Mouse (Mus musculus) liver, postnatal 0 days (tissue): ENCODE data around the gene Sec14l4. TPM values are rescaled to one million over a fixed set of nuclear protein-coding genes. Genes with fewer than 3 reads are reported as not detected.
A peak's percentile ranks its signal among the peaks of the same experiment; 100 is the strongest.

Experiments
- ATAC-seq: fragments of 200-750 bp; cut with Nextera tagmentation; 2 replicates; pipeline ENCODE4 v1.8.0; 2017; ENCODE audit warnings: mild to moderate bottlenecking, moderate library complexity
- DNase-seq: peaks from one replicate; pipeline ENCODE4 v3.0.0-alpha.2; 2016
- H3K27ac ChIP-seq: fragments of 300-500 bp; sonication (generic); 2 replicates; pipeline ENCODE4 v1.5.1; 2014; ENCODE audit warnings: antibody characterized with exemption, moderate library complexity, mild to moderate bottlenecking, low read depth
- H3K27me3 ChIP-seq: fragments of 300-500 bp; sonication (generic); 2 replicates; pipeline ENCODE4 v1.6.1; 2014; ENCODE audit warnings: low read length, control low read depth, mixed read lengths; ENCODE audit not compliant: insufficient read depth
- H3K36me3 ChIP-seq: fragments of 300-500 bp; sonication (generic); replicated peaks from 2 replicates; pipeline ENCODE4 v1.6.1; 2014; ENCODE audit warnings: mild to moderate bottlenecking, control low read depth, low read length, moderate library complexity, mixed read lengths; ENCODE audit not compliant: insufficient read depth
- H3K4me1 ChIP-seq: fragments of 300-500 bp; sonication (generic); 2 replicates; pipeline ENCODE4 v1.6.1; 2014; ENCODE audit warnings: antibody characterized with exemption, mild to moderate bottlenecking, control low read depth; ENCODE audit not compliant: insufficient read depth
- H3K4me2 ChIP-seq: fragments of 300-500 bp; sonication (generic); 2 replicates; pipeline ENCODE4 v1.6.1; 2014; ENCODE audit warnings: low read depth, mild to moderate bottlenecking, low read length, moderate library complexity, mixed read lengths
- H3K4me3 ChIP-seq: fragments of 300-500 bp; sonication (generic); 2 replicates; pipeline ENCODE4 v1.5.1; 2014; ENCODE audit warnings: low read depth, low read length
- H3K9ac ChIP-seq: fragments of 300-500 bp; sonication (generic); replicated peaks from 2 replicates; pipeline ENCODE4 v1.6.1; 2014; ENCODE audit warnings: mild to moderate bottlenecking, moderate library complexity
- H3K9me3 ChIP-seq: fragments of 300-500 bp; sonication (generic); 2 replicates; pipeline ENCODE4 v1.6.1; 2016; ENCODE audit warnings: mild to moderate bottlenecking, control low read depth, low read length, mixed read lengths
- CTCF ChIP-seq: sonication (generic); IDR thresholded peaks from 2 replicates; pipeline ENCODE4 v1.5.1; 2016; ENCODE audit warnings: antibody characterized with exemption, low read depth
- EP300 ChIP-seq: IDR thresholded peaks from 2 replicates; pipeline ENCODE4 v1.6.1; 2016; ENCODE audit warnings: antibody characterized with exemption, low read depth, mild to moderate bottlenecking
- WGBS: fragments of 180-500 bp; shearing (Covaris S2); extraction: QIAGEN DNeasy Blood & Tissue Kit; methylation state at CpG from one replicate; pipeline ENCODE4 v1.1.7; 2014; ENCODE audit not compliant: insufficient replicate concordance; 5-methylcytosine and 5-hydroxymethylcytosine counted together
- polyA plus RNA-seq: library from polyadenylated mRNA; unstranded; fragments of >200 nt; fragmentation: Nextera tagmentation; extraction: Ambion mirVana; gene quantifications from 2 replicates; pipeline ENCODE4 v1.2.1, GENCODE M21; 2015

The Sec14l4 gene
- polyA plus RNA-seq, 1 experiment from 2014 or later = 12.1 TPM

DNA sequence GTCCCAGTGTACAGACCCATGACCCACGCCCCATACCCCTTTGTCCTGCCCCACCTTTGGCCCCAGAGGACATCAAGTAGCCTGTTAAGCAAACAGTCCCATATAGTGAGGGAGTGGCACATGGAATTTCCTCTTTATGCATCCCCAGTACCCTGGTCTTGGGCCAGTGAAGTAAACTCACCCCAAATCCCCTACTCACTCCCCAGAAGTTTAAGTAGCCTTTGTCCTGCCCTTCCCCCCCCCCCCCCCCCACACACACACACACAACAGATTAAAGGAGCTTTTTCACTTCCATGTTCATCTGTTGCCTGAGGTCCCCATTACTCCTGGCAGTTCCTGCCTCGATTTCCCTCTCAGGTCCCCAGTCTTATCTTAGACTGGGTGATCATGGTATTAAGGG is 7.9 kb upstream of the Sec14l4 start:
- H3K36me3 ChIP-seq = no peaks in the 10 kb centered on the region
- H3K9ac ChIP-seq = no peak overlapping the region
- ATAC-seq = no peak
- H3K9me3 ChIP-seq = no peaks in the 10 kb centered on the region
- peak; percentile 10 for DNase-seq
- no peaks in the 10 kb centered on the region for H3K27me3 ChIP-seq
- H3K4me3 ChIP-seq = no peak overlapping the region
- no peaks in the 10 kb centered on the region for H3K4me1 ChIP-seq
- no peak overlapping the region for H3K4me2 ChIP-seq
- no peak overlapping the region for H3K27ac ChIP-seq
- 51% methylated on average over 2 of the region's 2 CpGs for WGBS
- TF ChIP-seq EP300 = no peak
- TF ChIP-seq CTCF = no peak

- no peak overlapping the region for H3K4me3 ChIP-seq
- no peak for TF ChIP-seq EP300
- no peak for TF ChIP-seq CTCF
- H3K4me1 ChIP-seq = no peaks in the 10 kb centered on the region
- no peaks in the 10 kb centered on the region for H3K27me3 ChIP-seq
- no peak overlapping the region for H3K9ac ChIP-seq
- no peaks in the 10 kb centered on the region for H3K9me3 ChIP-seq
- no peak overlapping the region for H3K27ac ChIP-seq
- 72% methylated on average over 8 of the region's 8 CpGs for WGBS
- no peak overlapping the region for H3K4me2 ChIP-seq
- peak; percentile 8 for DNase-seq
- no peak for ATAC-seq
- H3K36me3 ChIP-seq = no peaks in the 10 kb centered on the region
Observed at GRCm38 (mm10) chr11:4027066-4027465, 4.2 kb upstream of the Sec14l4 start.

- ATAC-seq = no peak
- Histone ChIP-seq H3K9ac (no peak overlapping the region), H3K4me1 (no peaks in the 10 kb centered on the region), H3K27ac (no peak overlapping the region), H3K4me2 (no peak overlapping the region), H3K27me3 (no peaks in the 10 kb centered on the region), H3K9me3 (no peaks in the 10 kb centered on the region), H3K4me3 (no peak overlapping the region), H3K36me3 (no peaks in the 10 kb centered on the region)
- WGBS = 69% methylated on average over 9 of the region's 9 CpGs
- DNase-seq = peak; percentile 7
- TF ChIP-seq CTCF (no peak), EP300 (no peak)
Observed at GRCm38 (mm10) chr11:4027561-4028334, 3.5 kb upstream of the Sec14l4 start.

DNA sequence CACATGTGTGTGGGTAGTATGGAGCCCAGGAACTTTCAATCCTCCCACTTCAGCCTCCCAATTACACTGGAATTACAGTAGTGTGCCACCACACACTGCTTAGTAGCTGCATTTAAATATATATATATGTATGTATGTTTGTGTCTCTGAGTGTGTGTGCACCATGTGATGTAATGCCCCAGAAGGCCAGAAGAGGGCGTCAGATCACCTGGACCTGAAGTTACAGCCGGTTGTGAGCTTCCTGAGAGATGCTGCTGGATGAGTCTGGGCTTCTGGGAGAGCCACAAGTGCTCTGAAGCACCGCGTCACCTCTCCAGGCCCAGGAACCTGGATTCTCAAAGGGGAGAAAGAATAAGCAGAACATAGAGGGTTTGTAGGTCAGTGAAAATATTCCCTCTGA is 1.9 kb upstream of the Sec14l4 start:
- no peak overlapping the region for H3K4me3 ChIP-seq

DNA sequence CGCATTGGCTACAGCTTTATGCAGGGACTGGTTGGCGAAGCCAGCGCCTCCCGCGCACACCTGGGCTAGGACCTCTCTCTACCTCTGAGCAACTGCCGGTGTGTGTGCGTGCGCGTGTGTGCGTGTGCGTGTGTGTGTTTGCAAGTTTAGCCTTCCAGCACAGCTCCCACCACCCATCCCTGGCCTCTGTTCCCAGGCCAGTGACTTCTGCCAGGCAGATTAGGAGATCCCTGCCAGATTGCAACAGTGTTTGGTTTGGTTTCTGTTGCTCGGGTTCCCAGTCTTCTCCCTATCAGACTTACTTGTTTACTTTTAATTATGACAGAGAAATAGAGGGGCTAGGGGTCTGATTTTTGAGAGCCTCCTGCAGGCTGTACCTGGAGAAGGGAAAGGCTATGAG is 699 bp downstream of the Sec14l4 start:
- H3K27ac ChIP-seq = peak overlapping the region; percentile 95
- ATAC-seq = peak; percentile 6

More for the DNA sequence above, 1.9 kb upstream of the Sec14l4 start:
- no peaks in the 10 kb centered on the region for H3K36me3 ChIP-seq
- no peak overlapping the region for H3K27ac ChIP-seq
- H3K9ac ChIP-seq = no peak overlapping the region
- TF ChIP-seq CTCF (peak; percentile 19; the same call in 1 of the 2 replicates), EP300 (no peak)
- no peaks in the 10 kb centered on the region for H3K9me3 ChIP-seq
- ATAC-seq (no peak), DNase-seq (peak; percentile 10)
- WGBS = 67% methylated on average over 4 of the region's 4 CpGs
- peaks cover 3% of the 10 kb centered on the region for H3K4me1 ChIP-seq
- H3K27me3 ChIP-seq = no peaks in the 10 kb centered on the region
- no peak overlapping the region for H3K4me2 ChIP-seq

DNA sequence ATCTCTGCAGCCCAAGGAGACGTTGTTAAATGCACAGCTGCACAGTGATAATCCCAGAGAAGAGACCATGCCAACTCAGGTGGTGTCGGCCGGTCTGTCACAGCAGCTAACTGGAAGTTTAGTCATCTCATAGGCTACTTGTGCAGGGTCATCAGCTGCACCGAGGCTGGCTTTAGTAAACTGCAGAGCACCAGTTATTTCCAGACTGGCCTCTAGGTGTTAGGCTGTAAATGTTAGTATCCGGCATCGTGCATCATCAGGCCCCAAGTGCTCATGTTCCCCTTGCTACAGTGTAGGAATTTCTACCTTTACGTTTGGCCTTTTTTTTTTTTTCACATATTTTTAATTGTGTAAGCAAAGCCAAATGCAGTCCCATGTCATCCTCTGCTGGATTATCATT is 2.2 kb downstream of the Sec14l4 start:
- TF ChIP-seq CTCF (no peak), EP300 (no peak)
- Histone ChIP-seq H3K27me3 (no peaks in the 10 kb centered on the region), H3K36me3 (peaks cover 6% of the 10 kb centered on the region; the same call in 1 of the 2 replicates), H3K9me3 (no peaks in the 10 kb centered on the region), H3K4me3 (no peak overlapping the region), H3K9ac (no peak overlapping the region), H3K27ac (no peak overlapping the region), H3K4me1 (peaks cover 11% of the 10 kb centered on the region), H3K4me2 (peak overlapping the region; percentile 62)
- ATAC-seq (no peak), DNase-seq (peak; percentile 11)
- WGBS = 66% methylated on average over 7 of the region's 7 CpGs

More for the DNA sequence above, 699 bp downstream of the Sec14l4 start:
- H3K4me3 ChIP-seq = peak overlapping the region; percentile 47
- no peaks in the 10 kb centered on the region for H3K27me3 ChIP-seq
- H3K4me1 ChIP-seq = peaks cover 11% of the 10 kb centered on the region
- no peaks in the 10 kb centered on the region for H3K9me3 ChIP-seq
- H3K4me2 ChIP-seq = peak overlapping the region; percentile 62
- WGBS = 48% methylated on average over 12 of the region's 12 CpGs
- H3K9ac ChIP-seq = peak overlapping the region; percentile 63
- TF ChIP-seq EP300 = no peak
- no peak for TF ChIP-seq CTCF
- H3K36me3 ChIP-seq = no peaks in the 10 kb centered on the region
- DNase-seq = peak; percentile 42
